Mouse (Mus musculus) kidney, postnatal 14 days (tissue): ENCODE results near the gene Adh1.

ENCODE experiments used
- DNase-seq: peaks from one replicate; pipeline ENCODE4 v3.0.0; 2022; ENCODE audit warnings: mixed read lengths

Adh1 gene

DNA sequence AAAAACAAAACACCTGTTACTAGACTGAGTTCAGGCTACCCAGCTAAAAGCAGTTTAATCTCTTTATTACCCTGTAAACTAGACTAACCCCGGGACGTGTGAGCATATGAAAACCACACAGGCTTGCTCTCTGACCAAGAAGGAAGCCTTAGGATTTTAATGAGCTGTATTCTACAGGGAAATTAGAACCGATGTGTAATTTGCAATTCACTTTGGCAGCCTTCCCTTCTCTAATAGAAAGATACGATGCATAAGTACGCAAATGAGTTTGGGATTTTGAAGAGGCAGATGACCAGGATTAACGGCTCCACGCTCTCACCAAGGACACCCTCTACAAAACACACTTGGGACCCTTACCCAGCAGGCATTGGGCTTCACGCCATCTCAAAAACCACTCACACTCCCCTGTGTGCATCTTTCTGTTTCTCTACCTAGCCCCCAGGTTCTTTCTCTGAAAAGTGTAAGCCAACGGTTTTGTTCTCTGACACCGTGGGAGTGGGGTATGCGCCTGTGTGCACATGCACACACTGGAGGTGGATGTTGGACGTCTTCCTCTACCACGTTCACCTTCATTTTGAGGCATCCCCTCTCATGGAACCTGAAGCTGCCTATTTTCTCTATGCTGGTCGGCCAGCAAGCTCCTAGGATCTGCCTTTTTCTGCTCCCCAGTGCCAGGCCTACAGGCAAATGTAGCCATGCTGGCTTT lies 18.6 kb upstream of the Adh1 start:
- DNase-seq = no peak

DNA sequence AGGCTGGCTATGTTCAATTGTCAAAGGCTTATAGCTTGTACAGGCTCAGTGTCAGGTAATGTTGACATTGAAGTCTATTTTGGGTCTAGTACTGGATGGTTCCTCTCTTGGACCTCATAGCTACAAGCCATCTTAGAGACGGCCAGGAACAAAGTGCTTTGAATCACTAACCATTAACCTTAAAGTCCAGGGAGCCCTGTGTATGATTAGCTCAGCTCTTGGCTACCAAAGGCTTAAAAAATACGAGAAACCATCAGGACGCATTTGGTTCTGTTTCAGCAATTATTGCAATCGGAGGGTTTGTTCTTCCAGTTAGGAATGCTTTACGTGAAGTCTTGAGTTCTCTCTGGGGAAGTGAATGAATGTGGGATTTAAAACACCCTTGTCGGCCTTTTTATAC lies 17.9 kb upstream of the Adh1 start:
- DNase-seq = peak; percentile 71

DNA sequence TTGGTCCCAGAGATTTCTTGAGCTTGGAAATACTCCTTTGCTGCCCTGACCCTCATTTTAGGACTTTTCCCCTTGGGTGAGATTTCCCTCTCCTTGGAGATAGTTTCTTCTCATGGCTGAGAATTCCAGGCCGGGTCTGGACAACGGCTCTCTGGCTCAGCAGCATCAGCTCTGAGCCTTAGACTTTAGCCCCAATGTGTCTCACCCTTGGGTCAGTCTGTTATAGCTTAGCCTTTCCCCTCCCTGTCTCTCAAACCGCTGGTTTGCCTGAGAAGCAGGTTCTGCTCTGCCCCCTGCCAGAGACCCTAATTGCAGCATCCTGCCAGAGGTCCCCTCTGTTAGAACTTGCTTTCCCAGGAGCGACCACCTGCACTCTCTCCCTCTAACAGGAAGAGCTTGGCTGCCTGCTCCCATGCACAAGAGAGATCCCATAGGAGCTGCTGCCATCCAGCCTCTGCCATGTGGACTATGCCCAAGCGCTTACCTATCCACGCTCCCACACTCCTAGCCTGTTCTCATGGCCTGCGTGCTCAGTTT lies 16.4 kb upstream of the Adh1 start:
- DNase-seq = peak; percentile 45

GRCm38 (mm10) chr3:138246511-138247020 lies 14.2 kb upstream of the Adh1 start:
- no peak for DNase-seq

GRCm38 (mm10) chr3:138247241-138247640 lies 13.6 kb upstream of the Adh1 start:
- no peak for DNase-seq

DNA sequence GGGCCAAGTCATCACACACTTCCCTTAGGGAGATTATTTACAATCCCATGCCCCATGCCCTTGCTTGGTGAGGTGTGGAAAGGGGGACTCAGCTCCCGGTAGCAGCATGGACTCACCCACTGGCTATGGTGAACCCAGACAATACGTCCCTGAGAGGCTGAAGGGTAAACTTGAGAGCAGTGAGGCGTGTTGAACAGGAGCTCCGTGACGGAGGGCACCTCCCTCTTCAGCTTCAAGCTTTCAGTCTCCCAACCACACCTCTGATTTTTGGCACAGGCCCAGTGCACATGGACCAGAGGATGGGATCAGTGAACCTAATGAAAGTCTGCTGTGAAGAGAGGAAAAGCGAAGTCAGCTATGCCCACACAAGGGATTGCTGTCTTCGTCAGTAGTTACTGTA lies 12.8 kb upstream of the Adh1 start:
- peak; percentile 92 for DNase-seq

DNA sequence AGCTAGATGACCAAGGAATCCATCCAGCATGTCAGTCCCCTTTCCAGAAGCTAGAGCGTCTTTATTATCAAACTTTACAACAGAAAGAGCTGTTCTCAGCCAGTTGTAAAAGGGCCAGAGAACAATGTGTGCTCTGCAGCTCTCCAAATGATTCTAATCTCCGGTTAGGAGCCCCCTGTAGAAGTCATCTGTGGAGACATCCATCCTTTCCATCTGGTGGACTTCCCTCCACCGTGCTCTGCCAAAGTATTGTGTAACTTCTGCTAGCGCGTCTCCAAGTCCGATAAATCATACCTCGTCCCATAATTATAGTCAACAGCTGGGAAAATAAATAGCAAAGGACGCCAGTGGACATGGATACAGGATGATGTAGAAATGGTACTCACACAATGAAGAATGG lies 12.0 kb upstream of the Adh1 start:
- DNase-seq = peak; percentile 77

DNA sequence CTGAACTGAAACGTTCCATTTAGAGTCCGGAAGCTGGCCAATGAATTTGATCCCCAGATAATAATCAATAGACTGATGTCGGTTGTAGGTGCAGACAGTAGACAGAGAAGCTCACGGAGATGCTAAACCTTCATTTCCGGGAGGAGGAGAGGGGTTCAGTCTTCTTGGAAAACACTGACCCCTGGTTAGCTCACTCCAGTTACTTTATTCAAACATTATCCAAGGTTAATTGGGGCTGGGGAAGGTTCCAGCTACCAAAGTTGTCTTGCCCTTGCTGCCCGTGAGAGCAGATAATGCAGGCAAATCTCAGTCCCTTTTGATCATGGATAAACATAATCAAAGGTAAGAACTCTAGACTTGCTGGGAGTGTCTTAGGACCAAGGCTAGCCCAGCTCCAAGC lies 9.6 kb upstream of the Adh1 start:
- DNase-seq = no peak

DNA sequence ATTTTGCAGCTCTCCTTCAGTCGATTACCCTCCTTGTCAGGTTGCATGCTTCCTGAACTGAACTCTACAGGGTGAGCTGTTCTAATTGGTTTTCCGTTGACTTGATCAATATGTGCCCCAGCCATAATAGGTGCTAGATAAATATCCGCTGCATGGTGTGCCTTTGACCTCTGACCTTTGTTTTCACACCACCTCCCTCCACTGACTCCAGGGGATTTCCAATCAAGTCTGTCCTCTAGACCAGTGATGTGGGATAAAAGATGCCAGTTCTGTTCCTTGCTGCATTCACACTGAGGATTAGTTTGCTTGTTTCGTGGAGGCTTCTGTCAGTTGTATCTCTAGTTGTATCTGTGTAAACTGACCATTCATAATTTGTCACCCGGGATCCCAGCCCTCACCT lies 6.6 kb upstream of the Adh1 start:
- no peak for DNase-seq

DNA sequence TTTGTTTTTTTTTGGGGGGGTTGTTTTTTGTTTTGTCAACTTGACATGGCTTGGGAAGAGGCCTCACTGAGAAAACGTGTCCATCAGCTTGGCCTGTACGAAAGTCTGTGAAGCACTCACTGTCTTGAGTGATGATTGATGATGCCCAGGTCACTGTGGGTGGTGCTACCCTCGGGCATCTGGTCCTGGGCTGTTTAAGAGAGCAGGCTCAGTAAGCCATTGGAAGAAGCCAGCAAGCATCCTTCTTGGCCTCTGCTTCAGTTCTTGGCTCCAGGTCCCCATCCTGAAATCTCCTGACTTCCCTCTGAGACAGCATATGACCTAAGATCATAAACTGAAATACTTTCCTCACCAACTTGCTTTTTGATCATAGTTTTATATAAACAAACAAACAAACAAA lies 5.4 kb upstream of the Adh1 start:
- DNase-seq = no peak

DNA sequence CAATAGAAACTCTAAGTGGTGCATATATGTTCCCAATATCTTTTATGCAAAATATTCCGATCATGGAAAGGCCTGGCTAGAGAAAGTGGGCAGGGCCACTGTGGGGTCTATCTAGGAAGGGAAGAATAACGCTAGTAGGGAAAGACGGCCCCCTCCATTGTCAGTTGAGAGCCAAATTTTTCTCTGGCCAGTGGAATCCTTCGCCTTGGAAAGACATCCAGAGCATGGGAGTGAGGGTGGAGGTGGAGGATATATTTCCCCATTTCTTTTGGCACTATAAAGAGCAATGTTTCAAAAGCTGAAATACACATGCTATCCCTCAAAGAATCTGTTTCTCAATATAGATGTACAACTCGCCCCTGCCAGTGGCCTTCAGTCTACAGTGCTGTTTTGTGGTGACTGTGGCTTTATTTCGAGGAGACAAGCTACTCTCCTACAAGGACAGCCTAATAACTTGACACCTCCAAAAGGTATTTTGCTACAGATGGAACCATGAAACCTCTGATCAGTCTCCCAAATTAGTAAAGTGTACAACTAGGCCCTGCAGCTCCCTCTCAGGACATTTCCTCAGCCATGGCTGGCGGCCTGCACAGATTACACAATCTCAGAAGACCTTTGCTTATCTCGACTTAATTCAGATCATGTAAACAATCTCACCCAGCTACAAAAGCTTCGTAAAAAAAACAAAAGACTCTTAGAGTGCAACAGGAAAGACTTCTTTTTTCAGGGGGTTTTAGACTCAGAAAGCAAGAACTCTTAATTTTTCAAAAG lies 4.8 kb upstream of the Adh1 start:
- DNase-seq = no peak

DNA sequence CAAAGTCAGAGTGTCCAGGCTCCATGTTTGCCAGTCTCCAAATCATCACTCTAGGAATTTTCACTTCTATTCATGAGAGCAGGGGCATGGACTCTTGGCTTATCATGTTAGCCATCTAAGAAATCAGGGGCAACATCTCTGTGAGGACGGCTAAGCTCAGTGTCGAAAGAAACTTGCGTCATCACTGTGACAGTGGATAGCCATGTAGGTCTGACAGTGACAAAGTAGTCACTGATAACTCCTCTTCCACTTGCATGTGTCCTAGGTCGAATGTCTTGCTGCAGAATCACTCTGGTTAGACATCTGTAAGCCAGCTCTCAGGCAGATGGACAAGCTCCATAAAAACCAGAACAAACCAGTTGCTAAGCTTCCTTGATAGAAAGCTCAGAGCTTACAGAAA lies 1.8 kb downstream of the Adh1 start:
- no peak for DNase-seq

DNA sequence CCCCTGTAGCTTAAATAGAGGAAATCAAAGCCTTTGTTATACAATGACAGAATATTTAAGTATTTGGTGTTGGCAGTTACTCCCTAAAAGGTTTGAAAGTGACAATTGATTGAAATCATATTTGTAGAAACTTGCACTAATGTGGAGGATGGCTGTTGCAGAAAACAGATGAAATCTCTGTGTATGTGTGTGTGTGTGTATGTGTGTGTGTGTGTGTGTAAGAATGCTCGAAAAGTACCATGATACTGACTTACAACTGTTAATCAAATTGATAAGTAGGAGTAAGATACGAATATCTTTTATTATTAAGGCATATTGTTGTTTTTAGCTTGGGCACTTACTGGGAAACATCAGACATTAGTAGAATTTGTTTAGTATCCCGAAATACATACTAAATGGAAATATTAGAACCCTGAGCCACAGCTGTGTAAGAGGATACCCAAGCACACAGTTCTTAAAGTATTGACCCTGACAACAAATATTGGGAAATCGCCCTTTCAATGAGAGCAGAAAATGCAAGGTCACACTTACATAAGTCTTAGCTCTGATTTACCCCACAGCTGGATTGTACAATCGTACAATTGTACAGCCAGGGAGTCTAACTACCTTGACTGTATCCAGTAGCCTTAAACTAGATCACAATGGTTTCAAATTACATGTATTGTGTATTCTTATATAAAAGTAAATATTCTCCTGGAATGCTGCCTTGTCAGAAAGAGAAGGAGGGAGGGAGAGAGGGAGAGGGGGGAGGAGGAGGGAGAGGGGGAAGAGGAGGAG lies 2.6 kb downstream of the Adh1 start:
- DNase-seq = no peak

- DNase-seq = no peak
These were observed 3.9 kb downstream of the Adh1 start for GRCm38 (mm10) chr3:138264648-138265047.

DNA sequence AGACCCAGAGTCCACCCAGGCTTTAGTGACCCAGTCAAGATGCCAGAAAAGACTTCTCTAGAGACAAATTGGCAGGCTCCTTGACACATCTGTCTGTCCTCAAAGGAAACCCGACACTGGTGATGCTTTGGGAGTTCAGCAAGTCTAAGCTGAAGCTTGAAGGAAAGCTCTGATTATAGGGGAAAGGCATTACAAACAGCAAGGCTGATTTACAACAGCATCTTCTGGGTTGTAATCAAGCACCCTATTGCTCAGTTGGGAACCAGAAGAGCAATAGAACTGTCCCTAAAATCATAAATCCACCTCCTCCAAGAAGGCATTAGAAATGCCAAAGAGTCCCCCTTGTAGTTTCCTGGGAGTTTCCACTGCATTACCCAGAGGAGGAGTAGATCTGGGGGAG lies 9.7 kb downstream of the Adh1 start:
- no peak for DNase-seq

DNA sequence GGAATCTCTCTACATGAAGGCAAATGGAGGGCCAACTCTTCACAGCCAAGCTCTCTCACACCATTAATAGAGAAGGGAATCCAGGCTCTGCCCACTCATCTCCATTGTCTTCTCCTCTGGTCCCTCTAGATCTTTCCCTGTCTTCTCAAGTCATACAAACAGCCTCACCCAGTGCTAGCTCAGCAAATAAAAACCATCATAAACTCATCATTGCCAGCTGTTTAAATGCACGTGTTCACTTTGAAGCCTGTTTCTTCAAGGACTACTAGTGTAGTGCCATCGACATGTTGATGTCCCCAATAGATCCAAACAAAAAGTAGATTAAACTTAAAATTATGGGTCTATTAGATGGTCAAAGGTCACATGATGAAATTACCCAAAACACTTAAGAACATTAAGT lies 10.5 kb downstream of the Adh1 start:
- no peak for DNase-seq

DNA sequence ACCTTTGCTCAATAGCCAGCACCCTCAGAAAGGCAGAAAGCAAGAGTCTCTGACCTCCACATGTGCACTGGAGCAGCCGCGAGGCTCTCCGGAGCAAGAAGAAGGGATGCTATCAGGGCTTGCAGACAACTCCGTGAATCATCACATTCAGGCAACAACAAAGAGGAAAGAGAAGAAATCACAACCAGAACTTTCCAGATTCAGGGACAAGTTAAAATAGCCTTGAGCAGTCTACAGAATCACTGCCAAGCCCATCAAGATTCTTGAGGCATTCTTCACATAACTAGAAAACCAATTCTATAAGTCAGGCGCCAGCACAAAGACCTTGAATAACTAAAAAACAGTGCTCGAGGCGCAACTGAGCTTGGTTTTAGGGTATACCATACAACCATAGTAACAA lies 12.3 kb downstream of the Adh1 start:
- no peak for DNase-seq

DNA sequence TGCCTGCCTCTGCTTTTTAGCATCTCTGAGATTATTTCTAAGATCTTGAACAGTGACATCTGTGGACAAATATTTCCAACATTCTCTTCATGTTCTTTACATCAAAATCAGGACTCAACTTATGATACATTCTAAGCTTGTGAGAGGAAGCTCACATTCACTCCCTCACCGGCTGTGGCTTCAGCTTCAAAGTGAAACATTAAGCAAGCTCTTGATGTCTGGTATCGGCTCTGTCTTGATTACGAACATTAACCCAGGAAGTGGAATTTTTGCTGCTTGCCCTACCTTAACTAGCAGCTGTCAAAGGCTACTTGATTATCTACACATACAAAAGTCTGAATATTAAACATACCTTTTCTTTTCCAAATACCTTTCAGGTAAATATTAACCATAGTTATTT lies 14.3 kb downstream of the Adh1 start:
- no peak for DNase-seq

DNA sequence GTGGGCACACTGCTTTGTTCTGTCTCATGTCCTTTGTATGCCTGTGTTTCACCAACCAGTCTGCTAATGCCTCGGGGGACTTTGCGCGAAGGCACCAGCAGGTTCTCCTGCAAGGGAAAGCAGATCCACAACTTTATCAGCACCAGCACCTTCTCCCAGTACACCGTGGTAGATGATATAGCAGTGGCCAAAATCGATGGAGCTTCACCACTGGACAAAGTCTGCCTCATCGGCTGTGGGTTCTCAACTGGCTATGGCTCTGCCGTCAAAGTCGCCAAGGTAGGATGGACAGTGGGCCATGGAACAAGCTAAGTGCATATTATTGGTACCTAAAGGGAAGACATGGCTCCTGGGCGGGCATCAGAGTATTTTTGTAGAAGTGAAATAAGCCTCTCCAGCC lies 21.8 kb downstream of the Adh1 start:
- no peak for DNase-seq

- no peak for DNase-seq
These were observed 23.0 kb downstream of the Adh1 start for GRCm38 (mm10) chr3:138283831-138284230.

DNA sequence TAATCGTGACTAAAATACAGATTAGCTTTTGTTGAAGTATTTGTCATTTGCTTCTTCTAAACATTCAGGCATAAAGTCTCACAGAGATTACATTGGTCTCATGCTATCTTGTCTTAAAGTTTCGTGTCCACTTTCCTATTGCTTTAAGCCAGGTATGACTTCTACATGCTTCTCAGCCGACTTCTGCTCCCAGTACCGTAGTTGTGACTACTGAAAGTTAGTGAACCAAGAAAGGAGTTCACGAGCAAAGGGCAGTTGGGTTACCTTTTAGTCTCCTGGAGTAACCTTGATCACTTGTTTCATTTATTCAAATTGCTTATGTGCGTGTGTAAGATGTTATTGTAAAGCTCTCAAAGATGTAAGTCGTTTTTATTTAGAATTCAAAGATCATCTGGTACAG lies 25.2 kb downstream of the Adh1 start:
- no peak for DNase-seq

DNA sequence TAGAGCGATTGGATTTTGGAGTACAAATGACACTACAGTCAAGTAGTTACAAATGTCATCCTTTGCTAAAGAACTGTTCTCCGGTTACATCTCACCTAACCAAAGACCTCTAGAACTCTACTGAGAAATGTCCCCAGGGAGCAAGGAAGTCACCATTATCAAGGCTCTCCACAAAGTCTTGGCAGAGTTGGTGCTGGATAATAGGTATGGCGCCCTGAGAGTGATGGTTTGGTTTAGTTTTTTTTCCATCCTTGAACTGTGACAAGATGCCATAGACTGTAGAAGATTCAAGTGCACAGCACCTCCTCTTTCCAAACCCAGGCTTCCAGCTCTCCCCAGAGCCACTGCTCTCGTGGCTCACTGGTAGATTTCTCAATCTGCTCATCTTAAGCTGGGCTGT lies 26.9 kb downstream of the Adh1 start:
- DNase-seq = no peak

- peak; percentile 41 for DNase-seq
These were observed 29.9 kb downstream of the Adh1 start for GRCm38 (mm10) chr3:138290672-138291071.
